19 mouse cellular contexts compared by ENCODE assay signal in the genomic region with DNA sequence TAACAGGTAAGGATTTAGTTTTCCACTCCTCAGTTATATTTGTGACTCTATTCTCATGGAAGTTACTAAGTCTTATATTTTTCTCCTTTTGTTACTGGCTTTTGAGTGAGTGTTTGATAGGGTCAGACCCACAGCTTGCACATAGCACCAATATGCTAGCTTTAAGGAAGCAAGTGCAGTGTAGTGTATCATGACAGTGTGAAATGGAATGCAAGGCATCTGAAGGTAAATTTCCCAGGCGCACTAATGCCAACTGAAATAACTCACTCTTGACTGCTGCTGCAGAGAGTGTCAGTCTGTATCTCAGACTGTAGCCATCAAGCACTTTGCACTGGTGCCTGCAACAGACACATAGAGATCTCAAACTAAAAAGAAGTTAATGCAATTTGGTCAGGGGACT.
A peak's percentile ranks its signal among the peaks of the same experiment; 100 is the strongest.
DNase-seq lines count a peak whose midpoint lies in the region; ATAC-seq and TF ChIP-seq lines count a peak whose summit lies in the region.
"Had no signal": no experiment of that assay in that cellular context is flagged by ENCODE, and none has a peak within 500 bp of the region (broad histone marks: within the 10 kb centered on the region; RNA-seq: fewer than 3 reads in every experiment).

No protein-coding gene starts in this region.

- no peaks in the 10 kb centered on the region for H3K4me1 ChIP-seq in forebrain, embryonic 14.5 days (ENCODE audit: control insufficient read depth, insufficient read depth, low read length)
- H3K4me1 ChIP-seq: embryonic facial prominence, embryonic 13.5 days; forebrain, embryonic 12.5 days; heart, embryonic 10.5 days; hindbrain, embryonic 13.5 days had no signal

- POLR2A ChIA-PET in Patski (lab: Charles Lee): interaction anchor here (0.7 kb wide), 1 partner anchor 48 kb away, joined by 4 read pairs; no protein-coding TSS in a partner anchor

- no peaks in the 10 kb centered on the region for H3K27me3 ChIP-seq in Patski
- H3K27me3 ChIP-seq in forebrain, embryonic 14.5 days (replicated peaks; ENCODE audit: control insufficient read depth, insufficient read depth, low read length): no peaks in the 10 kb centered on the region
- H3K27me3 ChIP-seq: CH12.LX; embryonic facial prominence, embryonic 13.5 days; forebrain, embryonic 12.5 days; hindbrain, embryonic 13.5 days had no signal

- CTCF ChIA-PET in Patski (lab: Charles Lee): no interaction called here

- H3K9ac ChIP-seq in forebrain, embryonic 14.5 days (ENCODE audit: low read length): no peak overlapping the region
- H3K9ac ChIP-seq: embryonic facial prominence, embryonic 13.5 days; forebrain, embryonic 12.5 days; hindbrain, embryonic 13.5 days had no signal

- no peaks in the 10 kb centered on the region for H3K9me3 ChIP-seq in forebrain, embryonic 14.5 days (replicated peaks; ENCODE audit: control insufficient read depth, low read length)
- H3K9me3 ChIP-seq: embryonic facial prominence, embryonic 13.5 days; forebrain, embryonic 12.5 days; heart, embryonic 10.5 days; hindbrain, embryonic 13.5 days had no signal

- DNase-seq in kidney, adult 9 months: peak; percentile 2
- no peak for DNase-seq in kidney, adult 8-10 months
- peak; percentile 2 for DNase-seq in Patski (ENCODE audit: low read depth, low spot score)
- DNase-seq in kidney, postnatal 10 days: peak; percentile 6
- peak; percentile 4 for DNase-seq in retina, postnatal 1 day
- no peak for DNase-seq in forebrain, embryonic 14.5 days (ENCODE audit: low spot score)
- no peak for DNase-seq in frontal cortex, postnatal 14 days (ENCODE audit: low spot score in 2 of 2)
- DNase-seq: adrenal gland, adult 8-10 months; adrenal gland, postnatal 36 days; cerebellum, adult 2 months; cerebellum, postnatal 14 days; heart, adult 18-20 months; heart, postnatal 10 days; heart, postnatal 4 days had no signal

- peak; percentile 94 for ATAC-seq in Patski
- ATAC-seq in forebrain, embryonic 14.5 days: no peak

- H3K27ac ChIP-seq in forebrain, embryonic 14.5 days (ENCODE audit: low read depth, low read length): no peak overlapping the region
- H3K27ac ChIP-seq: embryonic facial prominence, embryonic 13.5 days; forebrain, embryonic 12.5 days; heart, embryonic 10.5 days; hindbrain, embryonic 13.5 days had no signal

- in situ Hi-C loops in Patski (cut with MboI; ENCODE audit: low pct_unique_long_range_greater_than_20kb): no loop called here

- no peaks in the 10 kb centered on the region for H3K36me3 ChIP-seq in forebrain, embryonic 14.5 days (ENCODE audit: control insufficient read depth, insufficient read depth, low read length)
- H3K36me3 ChIP-seq: embryonic facial prominence, embryonic 13.5 days; forebrain, embryonic 12.5 days; heart, embryonic 10.5 days; hindbrain, embryonic 13.5 days had no signal

- H3K4me3 ChIP-seq in forebrain, embryonic 14.5 days (ENCODE audit: low read depth, low read length): no peak overlapping the region
- H3K4me3 ChIP-seq: embryonic facial prominence, embryonic 13.5 days; forebrain, embryonic 12.5 days; heart, embryonic 10.5 days; hindbrain, embryonic 13.5 days had no signal

- no peak for TF ChIP-seq CTCF in Patski (IDR thresholded peaks at IDR 0.05)

- H3K4me2 ChIP-seq in forebrain, embryonic 14.5 days (ENCODE audit: low read length): no peak overlapping the region
- H3K4me2 ChIP-seq: embryonic facial prominence, embryonic 13.5 days; forebrain, embryonic 12.5 days; hindbrain, embryonic 13.5 days had no signal

- 81% methylated on average over 1 of the region's 1 CpGs for WGBS in forebrain, embryonic 14.5 days

Comparison
In these comparisons a context has a peak if more than half of its experiments do, and no peak if none do; other contexts are left out.
1. DNase-seq: peak in kidney, adult 9 months (single experiment), Patski (single experiment), kidney, postnatal 10 days (single experiment) and retina, postnatal 1 day (single experiment); none in kidney, adult 8-10 months (0 of 2), forebrain, embryonic 14.5 days (single experiment) and frontal cortex, postnatal 14 days (0 of 2).